Mouse (Mus musculus): Measurements from ENCODE around the gene Cbl.

Cbl gene

GRCm38 (mm10) chr9:44178389-44178788 lies 55.5 kb downstream of the Cbl start:
- DNase-seq: peak; percentile 29

DNA sequence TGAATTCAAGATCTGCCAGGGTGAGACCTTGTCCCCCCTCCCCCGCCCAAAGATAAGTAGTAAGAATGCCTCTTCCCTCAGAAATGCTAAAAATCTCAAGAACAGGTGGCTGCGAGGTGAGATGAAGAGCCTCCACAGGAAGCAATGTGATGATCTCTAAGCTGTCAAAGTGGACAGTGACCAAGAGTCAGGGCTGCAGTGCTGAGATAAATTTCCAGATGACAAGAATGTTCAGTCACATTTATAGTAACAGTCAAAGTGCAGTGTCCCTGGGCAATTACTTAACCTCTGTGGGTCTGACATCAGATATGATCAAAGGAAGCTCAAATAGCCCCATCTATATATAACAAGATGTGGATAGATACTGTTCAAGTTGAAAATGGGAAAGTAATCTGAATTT lies 56.4 kb downstream of the Cbl start:
- no peak for DNase-seq

DNA sequence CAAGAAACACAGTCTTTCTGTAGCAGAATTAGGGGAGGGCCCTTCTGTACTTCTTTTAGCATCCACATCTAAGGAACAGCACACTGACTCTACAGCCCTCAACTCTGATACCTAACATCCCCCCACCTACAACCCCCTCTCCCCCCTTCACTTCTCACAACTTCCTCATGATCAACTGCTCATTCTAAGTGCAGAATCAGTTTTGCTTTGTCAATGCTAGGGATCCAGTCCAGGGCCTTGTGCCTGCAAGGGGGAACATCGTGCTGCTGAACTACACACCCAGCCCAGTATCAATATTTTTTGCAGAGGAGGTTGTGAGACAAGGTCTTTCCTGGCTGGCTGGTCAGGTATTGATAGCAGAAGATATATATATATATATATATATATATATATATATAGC lies 57.9 kb downstream of the Cbl start:
- no peak for DNase-seq

DNA sequence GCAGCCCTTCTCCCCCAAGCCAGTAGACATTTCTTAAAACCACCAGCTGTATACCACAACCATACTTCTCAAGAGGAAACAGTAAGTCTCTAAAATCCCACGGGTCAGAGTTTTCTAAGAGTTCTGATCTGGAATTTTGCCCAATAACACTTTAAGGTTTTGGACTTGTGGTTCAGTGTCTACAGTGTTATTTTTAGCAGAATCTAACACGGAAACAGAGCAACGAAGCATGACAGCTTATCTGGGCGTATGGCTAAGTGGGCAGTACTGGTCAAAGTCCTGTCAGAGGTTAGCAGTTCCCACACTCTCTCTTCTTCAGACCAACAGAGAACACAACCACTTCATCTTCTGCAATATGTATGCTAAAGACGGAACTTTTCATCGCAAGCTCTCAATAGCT lies 58.3 kb downstream of the Cbl start:
- DNase-seq: no peak

GRCm38 (mm10) chr9:44170691-44171151 lies 63.1 kb downstream of the Cbl start:
- DNase-seq: no peak

DNA sequence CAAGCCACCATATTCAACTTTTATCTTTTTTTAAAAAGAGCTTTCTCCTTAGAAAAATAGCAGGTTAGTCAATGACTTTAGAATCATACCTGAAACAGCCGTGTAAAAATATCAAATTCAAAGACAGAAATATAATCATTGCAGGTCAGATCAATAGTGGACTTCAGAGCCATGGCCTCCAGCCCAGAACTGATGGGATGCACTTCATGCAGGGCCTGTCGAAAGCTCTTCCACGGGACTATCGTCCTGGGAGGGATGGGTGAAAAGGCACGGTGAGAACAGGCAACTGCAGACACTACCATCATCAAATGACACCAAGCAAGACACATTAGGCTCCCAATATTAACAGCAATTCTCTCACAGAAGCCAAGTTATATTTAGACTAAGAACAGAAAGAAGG lies 64.9 kb downstream of the Cbl start:
- no peak for DNase-seq

DNA sequence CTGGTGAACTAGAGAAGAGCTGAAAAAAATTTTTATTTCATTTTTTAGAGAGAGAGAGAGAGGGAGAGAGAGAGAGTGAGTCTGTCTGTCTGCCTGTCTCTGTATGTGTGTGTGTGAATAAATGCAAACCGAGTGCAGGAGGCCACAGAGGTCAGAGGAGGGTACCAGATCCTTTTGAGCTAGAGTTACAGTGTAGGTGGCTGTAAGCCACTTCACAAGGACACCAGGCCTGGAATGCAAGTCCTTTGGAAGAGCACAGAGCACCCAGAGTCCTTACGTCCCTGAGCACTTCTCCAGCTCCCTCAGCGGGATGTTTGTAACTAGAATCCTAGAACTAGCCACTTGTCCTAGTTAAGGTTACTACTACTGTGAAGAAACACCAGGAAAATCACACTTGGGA lies 74.0 kb downstream of the Cbl start:
- no peak for DNase-seq

GRCm38 (mm10) chr9:44147290-44147689 lies 86.6 kb downstream of the Cbl start:
- peak; percentile 57 for DNase-seq

DNA sequence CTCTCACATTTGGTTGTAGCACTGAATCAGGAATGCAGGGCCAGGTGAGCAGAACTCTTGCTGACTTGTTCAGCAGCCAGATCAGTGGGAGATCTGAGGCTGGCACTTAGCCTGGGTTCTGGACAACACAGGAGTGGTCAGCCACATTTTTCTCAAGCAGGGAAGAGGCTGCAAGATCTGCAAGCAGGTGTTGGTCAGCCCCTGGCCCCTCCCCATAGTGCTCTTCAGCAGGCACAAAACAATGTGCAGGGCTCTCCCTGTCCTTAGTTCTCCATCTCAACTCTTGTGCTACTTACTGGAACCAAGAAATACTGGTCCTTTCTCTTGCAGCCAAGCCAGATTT lies 89.2 kb downstream of the Cbl start:
- no peak for DNase-seq

DNA sequence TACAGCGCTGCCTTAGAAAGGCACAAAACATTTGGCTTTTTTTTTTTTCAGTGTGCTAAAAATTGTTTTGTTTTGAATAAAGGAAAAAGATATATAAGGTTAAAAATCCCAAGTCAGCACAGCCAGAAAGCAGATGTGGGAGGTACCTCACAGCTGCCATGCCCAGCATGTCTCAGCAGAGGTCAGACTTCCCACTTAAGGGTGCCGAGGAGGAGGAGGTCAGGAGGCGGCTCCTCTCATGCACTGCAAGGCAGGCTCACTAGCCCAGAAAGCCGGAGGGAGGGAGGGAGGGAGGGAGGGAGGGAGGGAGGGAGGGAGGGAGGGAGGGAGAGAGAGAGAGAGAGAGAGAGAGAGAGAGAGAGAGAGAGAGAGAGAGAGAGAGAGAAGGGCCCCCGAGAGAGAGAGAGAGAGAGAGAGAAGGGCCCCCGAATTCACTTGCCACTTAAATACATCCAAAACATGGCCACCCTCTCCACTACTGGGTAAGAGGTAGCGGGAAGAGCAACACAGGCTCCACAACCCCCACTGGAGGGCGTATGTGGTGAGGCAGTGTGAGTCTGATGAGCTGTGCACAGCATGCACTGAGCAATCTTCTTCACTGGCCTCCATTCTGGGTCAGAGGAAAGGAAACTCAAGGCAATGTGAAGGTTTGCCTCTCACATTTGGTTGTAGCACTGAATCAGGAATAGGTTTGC lies 89.7 kb downstream of the Cbl start:
- DNase-seq: peak; percentile 73

GRCm38 (mm10) chr9:44143421-44143820 lies 90.4 kb downstream of the Cbl start:
- DNase-seq: no peak

DNA sequence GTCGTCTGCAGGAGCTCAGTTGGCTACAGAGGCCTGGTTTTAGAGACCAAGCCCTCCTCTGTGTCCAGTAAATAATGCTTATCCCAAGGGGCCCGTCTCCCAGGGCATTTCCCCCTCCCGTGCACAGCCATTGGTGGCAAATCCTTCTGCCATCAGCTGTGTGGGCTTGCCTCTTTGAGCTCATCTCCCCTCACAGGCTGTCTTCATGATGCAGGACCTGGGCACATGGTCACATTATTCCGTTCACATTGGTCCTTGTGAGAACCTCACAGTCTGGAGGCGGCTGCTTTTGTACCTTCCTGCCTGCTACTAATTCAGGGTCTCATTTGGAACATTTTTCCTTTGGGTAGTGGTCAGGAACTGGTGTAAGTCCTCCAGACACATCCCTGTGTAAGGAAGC lies 91.9 kb downstream of the Cbl start:
- no peak for DNase-seq

DNA sequence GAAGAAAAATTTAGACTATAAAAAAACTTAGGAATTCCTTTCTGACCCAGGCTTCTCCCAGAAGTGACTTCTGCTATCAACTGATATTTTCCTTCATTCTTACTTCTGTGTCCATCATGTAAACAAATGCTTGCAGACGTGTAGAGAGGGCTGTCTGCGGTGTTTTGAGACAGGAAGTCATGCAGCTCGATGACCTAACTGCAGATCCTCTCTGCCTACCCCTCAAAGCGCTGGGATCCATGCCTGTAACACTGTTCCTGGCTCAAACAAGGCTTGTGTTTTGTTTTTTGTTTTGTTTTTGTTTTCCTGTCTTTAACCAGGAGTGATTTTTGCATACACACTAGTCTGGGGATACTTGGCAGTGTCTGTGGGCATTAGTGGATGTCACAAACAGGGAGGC lies 96.0 kb downstream of the Cbl start:
- no peak for DNase-seq

DNA sequence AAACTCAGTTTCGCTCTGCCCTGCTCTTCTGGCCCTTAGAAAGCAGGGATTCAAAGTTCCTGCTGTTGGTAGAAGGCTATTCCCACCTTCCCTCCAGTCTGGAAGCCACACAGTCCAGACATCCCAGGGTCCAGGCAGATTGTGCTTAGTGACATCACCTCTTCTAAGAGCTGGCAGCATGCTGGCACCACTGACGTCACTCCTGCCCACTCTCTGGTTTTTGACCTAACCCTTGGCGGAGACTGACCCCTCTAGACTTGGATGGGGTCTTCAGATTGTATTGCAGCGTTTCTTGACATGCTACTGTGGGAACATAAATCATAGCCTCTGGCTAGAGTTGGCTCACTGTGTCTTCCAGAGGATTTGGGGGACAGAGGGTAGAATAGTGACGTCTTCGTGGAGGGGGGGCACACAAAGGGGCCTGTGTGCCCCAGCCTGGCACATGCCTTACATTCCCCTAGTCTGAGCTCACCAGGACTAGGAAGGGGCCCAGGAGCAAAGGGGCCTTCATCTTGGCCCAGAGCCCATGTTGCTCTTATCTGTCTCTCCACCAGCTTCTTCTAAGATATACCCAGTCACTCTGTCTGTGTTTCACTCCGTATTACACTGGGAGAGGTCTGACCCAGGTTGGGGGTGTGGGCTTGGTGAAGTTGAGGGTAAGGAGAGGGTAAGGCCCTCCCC lies 98.0 kb downstream of the Cbl start:
- DNase-seq: peak; percentile 36

DNA sequence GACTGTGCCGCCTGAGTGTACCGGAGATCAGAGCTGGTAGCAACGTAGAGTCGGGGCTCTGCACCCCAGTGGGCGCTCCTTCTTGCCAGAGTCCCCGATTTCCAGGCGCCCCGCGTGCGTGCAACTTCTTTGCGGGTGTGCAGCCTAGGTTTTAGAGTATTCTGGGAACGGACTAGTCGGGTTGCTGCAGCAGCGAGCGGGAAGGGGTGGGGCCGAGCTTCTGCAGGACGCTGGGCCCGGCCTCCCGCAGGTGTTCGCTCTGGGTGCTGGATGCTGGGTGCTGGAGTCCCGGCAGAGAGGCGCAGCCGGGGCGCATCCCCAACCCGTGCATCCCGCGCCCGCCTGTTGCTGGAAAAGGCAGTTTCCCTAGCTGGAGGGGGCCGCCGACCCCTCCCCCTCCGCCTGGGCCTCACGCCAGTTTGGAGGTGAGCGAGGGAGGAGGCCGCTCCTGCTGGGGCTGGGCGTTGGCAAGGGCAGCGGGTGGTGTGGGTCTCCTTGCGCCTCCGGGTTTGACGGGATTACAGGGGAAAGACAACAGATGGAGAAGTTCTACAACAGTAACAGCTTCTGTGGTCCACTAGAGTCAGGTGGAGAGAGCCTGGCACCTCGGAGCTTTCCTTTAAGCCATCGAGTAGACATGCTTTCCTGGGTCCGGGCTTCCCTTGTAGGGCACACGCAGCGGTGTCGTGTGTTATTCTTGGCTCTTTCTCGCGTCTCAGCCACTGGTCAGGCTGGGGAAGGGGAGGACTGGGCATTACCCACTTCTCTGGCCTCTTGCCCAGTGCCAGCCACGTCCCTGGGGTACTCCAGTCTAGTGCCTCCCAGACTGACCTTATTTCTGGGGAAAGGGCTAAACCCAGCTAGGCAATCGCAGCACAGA lies 98.8 kb downstream of the Cbl start:
- DNase-seq: peak; percentile 74

DNA sequence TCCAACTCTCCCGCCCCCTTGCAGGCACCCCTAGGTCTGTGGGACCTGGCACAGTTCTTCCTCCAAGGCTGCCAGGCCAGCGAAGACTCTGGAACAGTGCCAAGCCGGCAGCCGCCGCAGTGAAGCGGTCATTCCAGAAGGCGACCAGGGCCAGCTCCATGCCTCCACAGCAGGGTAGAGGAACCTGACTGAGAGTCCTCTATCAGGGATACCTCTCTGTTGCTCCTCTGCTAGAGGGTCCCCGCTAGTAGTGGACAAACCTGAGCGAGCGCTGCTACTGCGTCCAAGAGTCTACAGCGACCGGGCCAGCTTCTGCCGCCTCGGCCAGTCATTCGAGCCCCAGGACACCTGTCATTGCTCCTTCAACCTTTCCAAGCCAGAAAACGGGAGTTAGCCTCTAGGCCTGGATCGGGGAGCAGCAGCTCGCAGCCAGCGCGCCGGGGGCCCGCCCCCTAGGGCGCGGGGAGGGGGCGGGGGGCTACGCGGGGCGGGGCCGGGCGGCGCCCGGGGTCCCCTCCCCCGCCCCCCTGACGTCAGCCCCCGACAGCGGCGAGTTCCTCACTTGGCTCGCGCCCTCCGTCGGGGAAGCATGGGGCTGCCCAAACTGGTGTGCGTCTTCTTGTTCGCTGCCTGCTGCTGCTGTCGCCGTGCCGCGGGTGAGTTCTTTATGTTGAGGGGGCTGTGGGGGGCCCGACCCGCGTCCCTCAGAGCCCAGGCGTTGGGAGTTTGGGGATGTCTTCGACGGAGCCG lies 99.6 kb downstream of the Cbl start, which contains the start of gene Mcam:
Gene Mcam (plus strand): TSS at position 369 of the 750 bp plus-strand sequence.
- peak; percentile 83 for DNase-seq

DNA sequence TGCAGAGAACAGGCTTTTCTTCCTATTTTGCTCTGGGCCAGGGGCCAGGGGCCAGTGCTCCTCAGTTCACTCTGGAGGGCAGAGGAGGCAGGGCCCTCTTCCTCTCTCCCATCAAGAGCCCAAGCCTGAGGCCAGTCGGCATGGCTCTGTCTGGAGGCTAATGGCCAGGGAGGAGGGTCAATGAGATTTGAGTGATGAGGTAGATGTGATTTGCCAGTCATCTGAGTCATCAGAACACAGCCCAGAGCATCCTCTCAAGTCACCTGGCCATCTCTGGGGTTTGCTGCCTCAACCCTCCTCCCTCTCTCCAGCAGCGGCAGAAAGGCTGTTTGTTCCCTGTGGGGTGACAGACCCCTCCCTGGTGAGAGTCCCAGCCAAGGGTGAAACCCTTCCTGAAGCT lies 100.6 kb downstream of the Cbl start:
- DNase-seq: no peak

DNA sequence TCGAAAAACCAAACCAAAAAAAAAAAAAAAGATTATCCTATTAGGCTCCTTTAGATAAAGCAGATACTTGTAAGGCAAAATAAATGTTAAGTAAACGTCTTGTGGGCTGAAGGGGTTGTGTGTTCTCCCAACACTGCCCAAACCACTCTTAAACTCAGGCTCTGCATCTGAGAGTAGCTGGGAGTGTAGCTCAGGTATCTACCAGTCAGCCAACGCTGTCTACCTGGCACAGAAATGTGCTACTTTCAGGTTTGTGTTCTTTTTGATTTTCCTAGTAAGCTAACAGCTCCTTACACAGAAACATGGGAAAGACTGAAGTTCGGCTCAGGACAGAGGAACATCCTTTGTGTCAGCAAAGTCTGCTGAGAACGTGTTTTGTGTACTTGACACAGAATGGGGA lies 101.6 kb downstream of the Cbl start:
- no peak for DNase-seq

- DNase-seq: no peak
These were observed 102.6 kb downstream of the Cbl start for GRCm38 (mm10) chr9:44131276-44131590.

DNA sequence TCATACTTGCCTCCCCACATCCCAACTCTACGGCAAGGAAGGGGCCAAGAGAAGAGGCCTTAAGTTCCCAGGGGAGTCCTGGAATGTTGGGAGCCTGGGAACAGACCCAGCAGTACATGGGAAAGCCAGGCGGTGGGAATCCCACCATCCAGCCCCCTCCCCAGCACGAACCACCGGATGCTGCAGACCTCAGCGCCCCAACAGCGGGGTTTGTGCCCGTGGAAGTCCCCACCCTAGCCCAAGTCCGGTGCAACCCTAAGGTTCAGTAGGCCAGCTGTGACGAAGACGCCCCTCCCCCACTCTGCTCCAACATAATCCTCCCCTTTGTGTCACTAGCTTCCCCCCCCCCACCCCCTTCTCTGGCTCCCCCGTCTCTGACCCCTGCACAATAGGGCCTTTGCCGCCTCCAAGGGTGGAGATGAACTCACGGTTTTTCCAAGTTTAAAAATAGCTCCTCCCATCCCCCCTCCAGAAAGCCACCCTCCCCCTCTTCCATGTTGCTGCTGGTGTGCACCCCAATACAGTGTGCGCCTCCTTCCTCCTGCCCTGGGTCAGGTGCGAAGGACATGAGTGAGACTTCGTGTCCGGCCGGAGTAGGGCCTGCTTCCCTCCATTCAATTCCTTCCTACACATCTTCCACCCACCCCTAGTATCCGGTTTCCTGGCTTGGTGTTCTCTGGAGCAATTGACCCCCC lies 103.1 kb downstream of the Cbl start:
- peak; percentile 83 for DNase-seq

DNA sequence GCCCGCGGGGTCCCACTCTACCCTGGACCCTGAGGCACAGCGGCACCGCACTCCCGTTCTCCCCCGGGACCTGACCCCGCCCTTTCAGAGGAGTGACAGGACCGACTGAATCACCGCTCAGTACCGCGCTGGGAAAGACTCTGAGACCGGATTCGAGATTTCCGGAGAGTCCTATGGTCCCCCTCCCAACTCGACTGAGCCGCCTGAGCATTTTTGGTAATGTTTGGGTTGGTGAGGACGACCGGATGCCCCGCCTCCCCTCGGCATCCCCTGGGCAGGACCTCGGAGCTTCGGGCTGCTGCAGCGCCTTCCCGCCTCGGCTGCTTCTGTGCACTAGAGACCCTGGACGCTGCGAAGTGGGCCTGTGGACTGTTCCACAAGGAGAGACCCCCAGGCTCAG lies 103.8 kb downstream of the Cbl start:
- peak; percentile 94 for DNase-seq

DNA sequence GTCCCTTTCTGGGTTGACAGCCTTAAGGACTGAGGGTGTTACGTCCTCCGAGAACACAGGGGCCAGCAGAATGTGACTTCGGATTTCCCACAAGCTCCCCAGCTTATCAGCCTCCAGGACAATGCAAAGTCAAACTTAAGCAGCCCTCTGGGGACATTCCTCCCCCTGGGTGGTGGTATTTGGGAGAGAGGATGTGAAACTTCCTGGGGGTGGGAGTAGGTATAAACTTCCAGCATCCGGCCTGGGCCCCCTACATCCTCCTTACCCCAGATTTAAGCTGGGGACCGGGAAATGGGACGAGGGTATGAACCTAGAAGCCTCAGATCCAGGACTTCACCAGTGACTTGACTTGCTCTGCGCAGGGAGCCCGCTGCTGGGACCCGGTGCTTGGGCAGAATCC lies 104.2 kb downstream of the Cbl start:
- DNase-seq: peak; percentile 77
